Mouse (Mus musculus) cortical plate, adult 2 months (tissue): ENCODE results near the gene Uck1.

Source experiments
- CTCF ChIP-seq: fragments of 200-500 bp; IDR thresholded peaks from 2 replicates; pipeline ENCODE4 v1.5.1; 2011; ENCODE audit warnings: mild to moderate bottlenecking, control low read depth, low read length; ENCODE audit not compliant: insufficient read depth; ENCODE audit errors: extremely low read depth
- POLR2A ChIP-seq: fragments of 200-500 bp; IDR thresholded peaks from 2 replicates; pipeline ENCODE4 v1.6.1; 2011; ENCODE audit warnings: mild to moderate bottlenecking, low read length, control low read depth; ENCODE audit not compliant: insufficient read depth; ENCODE audit errors: extremely low read depth

DNA sequence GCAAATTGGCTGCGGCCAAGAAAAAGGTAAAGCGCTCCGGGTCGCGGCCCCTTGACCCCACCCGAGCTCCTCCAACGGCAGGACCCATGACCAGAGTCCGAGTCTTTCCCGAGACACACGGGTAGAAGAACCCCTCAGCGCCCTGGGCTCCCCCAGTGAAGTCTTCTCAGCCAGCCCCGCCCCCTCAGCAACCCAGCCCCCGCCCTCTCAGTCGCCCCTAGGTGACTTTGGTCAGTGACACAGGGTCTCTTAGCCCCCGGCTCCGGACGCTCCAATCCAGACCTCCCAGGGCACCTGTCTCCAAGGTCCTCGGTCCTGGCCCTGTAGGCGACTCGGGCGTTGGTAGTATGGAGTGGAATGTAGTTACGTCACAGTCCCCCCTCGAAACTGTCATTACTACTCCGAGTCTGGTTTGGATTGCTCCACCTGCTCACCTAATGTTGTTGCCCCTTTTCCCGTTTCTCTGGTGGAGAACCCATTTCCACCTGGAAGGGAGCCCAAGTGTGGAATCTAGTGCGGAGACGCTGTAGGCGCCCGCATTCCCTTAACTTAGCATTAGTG lies 28.5 kb upstream of the Uck1 start:
- TF ChIP-seq CTCF (no peak), POLR2A (no peak)
